Mouse (Mus musculus) liver, embryonic 14.5 days (tissue): ENCODE measurements at regions not wholly inside any gene's neighbourhood (a gene's known extent, or its start where the extent isn't known, plus 50 kb on each side); places are given as distances from the start of the nearest gene placed in this dataset.

Experiments used
- CTCF ChIP-seq: IDR thresholded peaks from 2 replicates; pipeline ENCODE4 v1.5.1; 2016; ENCODE audit warnings: antibody characterized with exemption, low read depth, control low read depth
- EP300 ChIP-seq: IDR thresholded peaks from 2 replicates; pipeline ENCODE4 v1.6.1; 2016; ENCODE audit warnings: antibody characterized with exemption, low read depth

- TF ChIP-seq CTCF (no peak), EP300 (no peak)
Observed at GRCm38 (mm10) chr12:12993894-12994714, 52.4 kb upstream of the Mycn start.
